Mouse (Mus musculus) midbrain, embryonic 11.5 days (tissue): ENCODE results near the gene Gpr152. TPM values are rescaled to one million over a fixed set of nuclear protein-coding genes. Genes with fewer than 3 reads are reported as not detected.

ENCODE experiments used
- ATAC-seq: fragments of 200-750 bp; cut with Nextera tagmentation; 2 replicates; pipeline ENCODE4 v1.8.0; 2017; ENCODE audit warnings: moderate TSS enrichment, moderate library complexity; ENCODE audit not compliant: low FRiP score
- DNase-seq: peaks from one replicate; pipeline ENCODE4 v3.0.0; 2015; ENCODE audit warnings: low spot score; ENCODE audit errors: missing footprints
- H3K27ac ChIP-seq: fragments of 300-500 bp; sonication (generic); 2 replicates; pipeline ENCODE4 v1.5.1; 2014; ENCODE audit warnings: low read depth, low read length
- H3K27me3 ChIP-seq: fragments of 300-500 bp; sonication (generic); 2 replicates; pipeline ENCODE4 v1.6.1; 2014; ENCODE audit warnings: mild to moderate bottlenecking, low read length, moderate library complexity, mixed read lengths; ENCODE audit not compliant: control insufficient read depth, insufficient read depth
- H3K36me3 ChIP-seq: fragments of 300-500 bp; sonication (generic); 2 replicates; pipeline ENCODE4 v1.6.1; 2014; ENCODE audit warnings: mild to moderate bottlenecking, low read length, moderate library complexity, mixed read lengths; ENCODE audit not compliant: control insufficient read depth, insufficient read depth
- H3K4me1 ChIP-seq: fragments of 300-500 bp; sonication (generic); 2 replicates; pipeline ENCODE4 v1.6.1; 2014; ENCODE audit warnings: low read length; ENCODE audit not compliant: control insufficient read depth, insufficient read depth
- H3K4me2 ChIP-seq: fragments of 300-500 bp; sonication (generic); 2 replicates; pipeline ENCODE4 v1.6.1; 2014; ENCODE audit warnings: mild to moderate bottlenecking, moderate library complexity
- H3K4me3 ChIP-seq: fragments of 300-500 bp; sonication (generic); 2 replicates; pipeline ENCODE4 v1.5.1; 2014; ENCODE audit warnings: low read depth, low read length
- H3K9ac ChIP-seq: fragments of 300-500 bp; sonication (generic); 2 replicates; pipeline ENCODE4 v1.6.1; 2014; ENCODE audit warnings: low read length
- H3K9me3 ChIP-seq: fragments of 300-500 bp; sonication (generic); 2 replicates; pipeline ENCODE4 v1.6.1; 2016; ENCODE audit warnings: low read length; ENCODE audit not compliant: control insufficient read depth
- WGBS: fragments of 180-500 bp; shearing (Covaris S2); extraction: QIAGEN DNeasy Blood & Tissue Kit; methylation state at CpG from one replicate; pipeline ENCODE4 v1.1.7; 2014; 5-methylcytosine and 5-hydroxymethylcytosine counted together
- polyA plus RNA-seq: library from polyadenylated mRNA; unstranded; fragments of >200 nt; fragmentation: Nextera tagmentation; extraction: Ambion mirVana; gene quantifications from 2 replicates; pipeline ENCODE4 v1.2.1, GENCODE M21; 2014

The Gpr152 gene
- polyA plus RNA-seq, 1 experiment from 2014 or later: not detected

- Histone ChIP-seq H3K27me3 (no peaks in the 10 kb centered on the region), H3K4me3 (no peak overlapping the region), H3K4me2 (no peak overlapping the region), H3K4me1 (peaks cover 14% of the 10 kb centered on the region), H3K9ac (no peak overlapping the region), H3K36me3 (peaks cover 10% of the 10 kb centered on the region), H3K9me3 (no peaks in the 10 kb centered on the region), H3K27ac (no peak overlapping the region)
- DNase-seq: no peak
- ATAC-seq: no peak
- whole genome bisulfite sequencing: 90% methylated on average over 22 of the region's 22 CpGs
Observed at GRCm38 (mm10) chr19:4150567-4151487, 11.2 kb downstream of the Gpr152 start.

GRCm38 (mm10) chr19:4151488-4151860, 11.9 kb downstream of the Gpr152 start:
- Histone ChIP-seq H3K9ac (no peak overlapping the region), H3K4me3 (no peak overlapping the region), H3K4me1 (peaks cover 14% of the 10 kb centered on the region), H3K36me3 (peaks cover 13% of the 10 kb centered on the region), H3K27me3 (no peaks in the 10 kb centered on the region), H3K9me3 (no peaks in the 10 kb centered on the region), H3K27ac (no peak overlapping the region), H3K4me2 (no peak overlapping the region)
- ATAC-seq: no peak
- DNase-seq: no peak
- WGBS: 76% methylated on average over 5 of the region's 5 CpGs

- H3K36me3 ChIP-seq: peaks cover 15% of the 10 kb centered on the region
Observed at GRCm38 (mm10) chr19:4151898-4152297, 12.3 kb downstream of the Gpr152 start.

GRCm38 (mm10) chr19:4152445-4153231, 13.1 kb downstream of the Gpr152 start:
- Histone ChIP-seq H3K27ac (no peak overlapping the region), H3K9ac (no peak overlapping the region)
- no peak for ATAC-seq

More at GRCm38 (mm10) chr19:4151898-4152297, 12.3 kb downstream of the Gpr152 start:
- no peak overlapping the region for H3K4me2 ChIP-seq
- H3K9ac ChIP-seq: no peak overlapping the region
- no peaks in the 10 kb centered on the region for H3K9me3 ChIP-seq
- peaks cover 14% of the 10 kb centered on the region for H3K4me1 ChIP-seq
- ATAC-seq: no peak
- no peak overlapping the region for H3K4me3 ChIP-seq
- DNase-seq: no peak
- H3K27ac ChIP-seq: no peak overlapping the region
- H3K27me3 ChIP-seq: no peaks in the 10 kb centered on the region
- 89% methylated on average over 5 of the region's 5 CpGs for WGBS

GRCm38 (mm10) chr19:4153232-4153654, 13.7 kb downstream of the Gpr152 start, which contains the start of gene Ptprcap:
Ptprcap (plus strand) TSS chr19:4153604.
- Histone ChIP-seq H3K27me3 (no peaks in the 10 kb centered on the region), H3K27ac (no peak within 1 kb of the TSS), H3K36me3 (peaks cover 24% of the 10 kb centered on the region), H3K4me2 (no peak within 1 kb of the TSS), H3K9me3 (no peaks in the 10 kb centered on the region), H3K4me3 (no peak within 1 kb of the TSS), H3K4me1 (peaks cover 7% of the 10 kb centered on the region), H3K9ac (no peak within 1 kb of the TSS)
- DNase-seq (no peak), ATAC-seq (no peak)
- WGBS: 74% methylated on average over 11 of the region's 11 CpGs

More at GRCm38 (mm10) chr19:4152445-4153231, 13.1 kb downstream of the Gpr152 start:
- WGBS: 88% methylated on average over 8 of the region's 8 CpGs
- no peak for DNase-seq
- Histone ChIP-seq H3K36me3 (peaks cover 20% of the 10 kb centered on the region), H3K4me1 (peaks cover 12% of the 10 kb centered on the region), H3K4me3 (no peak overlapping the region), H3K9me3 (no peaks in the 10 kb centered on the region), H3K4me2 (no peak overlapping the region), H3K27me3 (no peaks in the 10 kb centered on the region)

- WGBS: 88% methylated on average over 13 of the region's 13 CpGs
- no peak overlapping the region for H3K9ac ChIP-seq
- no peak overlapping the region for H3K27ac ChIP-seq
- H3K9me3 ChIP-seq: no peaks in the 10 kb centered on the region
- H3K36me3 ChIP-seq: peaks cover 33% of the 10 kb centered on the region
- ATAC-seq: no peak
- H3K27me3 ChIP-seq: no peaks in the 10 kb centered on the region
- no peaks in the 10 kb centered on the region for H3K4me1 ChIP-seq
- no peak overlapping the region for H3K4me2 ChIP-seq
- H3K4me3 ChIP-seq: no peak overlapping the region
- no peak for DNase-seq
Observed at GRCm38 (mm10) chr19:4154437-4155222, 15.0 kb downstream of the Gpr152 start.

GRCm38 (mm10) chr19:4155223-4156072, 15.9 kb downstream of the Gpr152 start:
- Histone ChIP-seq H3K36me3 (peaks cover 30% of the 10 kb centered on the region), H3K4me1 (no peaks in the 10 kb centered on the region), H3K27ac (no peak overlapping the region; the same call in 1 of the 2 replicates), H3K4me3 (no peak overlapping the region), H3K27me3 (no peaks in the 10 kb centered on the region), H3K9ac (no peak overlapping the region), H3K4me2 (no peak overlapping the region), H3K9me3 (no peaks in the 10 kb centered on the region)
- no peak for DNase-seq
- WGBS: 78% methylated on average over 6 of the region's 6 CpGs
- no peak for ATAC-seq

GRCm38 (mm10) chr19:4156073-4156579, 16.5 kb downstream of the Gpr152 start:
- WGBS: 69% methylated on average over 20 of the region's 20 CpGs
- Histone ChIP-seq H3K9me3 (no peaks in the 10 kb centered on the region), H3K4me3 (no peak overlapping the region), H3K9ac (no peak overlapping the region), H3K36me3 (peaks cover 27% of the 10 kb centered on the region; the same call in 1 of the 2 replicates), H3K4me1 (no peaks in the 10 kb centered on the region), H3K27me3 (no peaks in the 10 kb centered on the region), H3K4me2 (no peak overlapping the region), H3K27ac (no peak overlapping the region; the same call in 1 of the 2 replicates)
- ATAC-seq (no peak), DNase-seq (no peak)
